Mouse (Mus musculus) heart, adult 2 months (tissue): Measurements from ENCODE around the gene Thap11. TPM values are rescaled to one million over a fixed set of nuclear protein-coding genes. Genes with fewer than 3 reads are reported as not detected.

Source experiments
- DNase-seq, 2 experiments: peaks; one replicate each; pipeline ENCODE4 v3.0.0; 2021
- H3K27ac ChIP-seq: fragments of 200-600 bp; 2 replicates; pipeline ENCODE4 v1.8.1; 2022
- H3K27me3 ChIP-seq: fragments of 200-500 bp; 2 replicates; pipeline ENCODE4 v1.6.1; 2012; ENCODE audit warnings: mild to moderate bottlenecking, low read length, inconsistent platforms, mixed read lengths; ENCODE audit not compliant: control insufficient read depth, insufficient read depth
- H3K36me3 ChIP-seq: fragments of 200-500 bp; 2 replicates; pipeline ENCODE4 v1.6.1; 2012; ENCODE audit warnings: low read length, inconsistent platforms; ENCODE audit not compliant: control insufficient read depth, insufficient read depth
- H3K4me1 ChIP-seq: fragments of 200-500 bp; 2 replicates; pipeline ENCODE4 v1.6.1; 2011; ENCODE audit warnings: low read length; ENCODE audit not compliant: control insufficient read depth, insufficient read depth
- H3K4me3 ChIP-seq: fragments of 200-600 bp; 2 replicates; pipeline ENCODE4 v1.8.1; 2022
- H3K79me2 ChIP-seq: fragments of 200-500 bp; replicated peaks from 2 replicates; pipeline ENCODE4 v1.6.1; 2012; ENCODE audit warnings: mild to moderate bottlenecking, inconsistent platforms, low read length, moderate library complexity, mixed read lengths; ENCODE audit not compliant: control insufficient read depth, insufficient read depth
- H3K9ac ChIP-seq: fragments of 200-500 bp; 2 replicates; pipeline ENCODE4 v1.6.1; 2012; ENCODE audit warnings: low read depth, mild to moderate bottlenecking, control low read depth, inconsistent platforms, low read length, mixed read lengths
- CTCF ChIP-seq: fragments of 200-600 bp; IDR thresholded peaks from 2 replicates; pipeline ENCODE4 v1.8.1; 2022; ENCODE audit warnings: antibody characterized with exemption, mild to moderate bottlenecking, moderate library complexity
- EP300 ChIP-seq: fragments of 200-500 bp; IDR thresholded peaks from 2 replicates; pipeline ENCODE4 v1.6.1; 2011; ENCODE audit warnings: low read depth, low read length, control low read depth; ENCODE audit not compliant: insufficient read depth
- POLR2A ChIP-seq: fragments of 200-500 bp; IDR thresholded peaks from 2 replicates; pipeline ENCODE4 v1.6.1; 2011; ENCODE audit warnings: mild to moderate bottlenecking, low read depth, low read length, control low read depth; ENCODE audit not compliant: insufficient read depth
- WGBS: fragments of 180-500 bp; shearing (Covaris S2); methylation state at CpG from one replicate; pipeline ENCODE4 v1.1.7; 2018; 5-methylcytosine and 5-hydroxymethylcytosine counted together
- intact Hi-C: fragments of 180-260 bp; cut with DNase I; formaldehyde crosslinking; loops from one replicate; pipeline ENCODE4 v1.15.1; 2025
- polyA plus RNA-seq: library from polyadenylated mRNA; depleted of rRNA; stranded (reverse); fragments of >200 nt; gene quantifications from 2 replicates; pipeline ENCODE4 v1.2.3, GENCODE M21; 2012
- total RNA-seq, 2 experiments: library from RNA; stranded (reverse); gene quantifications; 2 replicates each; pipeline ENCODE4 v1.2.3; 2021

Thap11 gene
- total and polyA plus RNA-seq, 3 experiments = 26.8 to 33.0 (median 30.1) TPM

- DNase-seq = no peak
- Histone ChIP-seq H3K9ac (no peak overlapping the region), H3K79me2 (peaks cover 5% of the 10 kb centered on the region), H3K27me3 (no peaks in the 10 kb centered on the region), H3K27ac (no peak overlapping the region), H3K4me1 (peaks cover 2% of the 10 kb centered on the region), H3K4me3 (no peak overlapping the region), H3K36me3 (peaks cover 4% of the 10 kb centered on the region; the same call in 1 of the 2 replicates)
- TF ChIP-seq EP300 (no peak), POLR2A (no peak), CTCF (peak; percentile 44)
- 82% methylated on average over 6 of the region's 6 CpGs for WGBS
- intact Hi-C loops = no loop called here
These were observed 11.6 kb downstream of the Thap11 start for GRCm38 (mm10) chr8:105866364-105867029.

- 11% methylated on average over 6 of the region's 6 CpGs for WGBS
- H3K9ac ChIP-seq = peak overlapping the region; percentile 11; the same call in 1 of the 2 replicates
- DNase-seq = peak in 1 of 2 experiments; percentile 52
- H3K79me2 ChIP-seq = no peaks in the 10 kb centered on the region; the same call in none of the 2 replicates
- peak overlapping the region; percentile 80 for H3K27ac ChIP-seq
- H3K4me3 ChIP-seq = peak overlapping the region; percentile 4; the same call in 1 of the 2 replicates
- H3K36me3 ChIP-seq = peaks cover 15% of the 10 kb centered on the region
- peaks cover 16% of the 10 kb centered on the region for H3K4me1 ChIP-seq
- no peaks in the 10 kb centered on the region for H3K27me3 ChIP-seq
- TF ChIP-seq EP300 (no peak), CTCF (no peak), POLR2A (no peak)
- intact Hi-C loops = no loop called here
These were observed 19.4 kb downstream of the Thap11 start for GRCm38 (mm10) chr8:105874301-105874700.

GRCm38 (mm10) chr8:105880754-105881520 lies 26.0 kb downstream of the Thap11 start, which contains the start of gene Edc4:
TSS of gene Edc4 (plus strand) at chr8:105880881.
- TF ChIP-seq POLR2A = peak; percentile 93
- peak; percentile 67; the same call in 1 of the 2 replicates for TF ChIP-seq EP300
- TF ChIP-seq CTCF = no peak
- DNase-seq = peak; percentile 87 to 94
- peaks cover 5% of the 10 kb centered on the region for H3K4me1 ChIP-seq
- H3K27me3 ChIP-seq = no peaks in the 10 kb centered on the region
- H3K36me3 ChIP-seq = peaks cover 2% of the 10 kb centered on the region; the same call in 1 of the 2 replicates
- under 1% methylated on average over 45 of the region's 45 CpGs for WGBS
- peak within 1 kb of the TSS; percentile 82 for H3K4me3 ChIP-seq
- H3K79me2 ChIP-seq = peaks cover 4% of the 10 kb centered on the region
- peak within 1 kb of the TSS; percentile 85 for H3K27ac ChIP-seq
- intact Hi-C loops = loop anchor here (2.0 kb wide), 1 partner anchor 20 kb away; the partner anchor contains the start of gene Nutf2
- H3K9ac ChIP-seq = peak within 1 kb of the TSS; percentile 87

- TF ChIP-seq EP300 (no peak), POLR2A (no peak), CTCF (no peak)
- WGBS = 94% methylated on average over 12 of the region's 12 CpGs
- H3K4me3 ChIP-seq = no peak overlapping the region
- no peak overlapping the region for H3K27ac ChIP-seq
- H3K27me3 ChIP-seq = no peaks in the 10 kb centered on the region
- no peak overlapping the region for H3K9ac ChIP-seq
- intact Hi-C loops = no loop called here
- no peaks in the 10 kb centered on the region for H3K79me2 ChIP-seq
- H3K36me3 ChIP-seq = no peaks in the 10 kb centered on the region
- H3K4me1 ChIP-seq = peaks cover 2% of the 10 kb centered on the region; the same call in 1 of the 2 replicates
- DNase-seq = no peak
These were observed 35.0 kb downstream of the Thap11 start for GRCm38 (mm10) chr8:105889756-105890465.

GRCm38 (mm10) chr8:105890870-105891269 lies 35.9 kb downstream of the Thap11 start:
- H3K9ac ChIP-seq = no peak overlapping the region
- H3K79me2 ChIP-seq = no peaks in the 10 kb centered on the region
- intact Hi-C loops = no loop called here
- peaks cover 2% of the 10 kb centered on the region; the same call in 1 of the 2 replicates for H3K4me1 ChIP-seq
- H3K4me3 ChIP-seq = no peak overlapping the region
- WGBS = 66% methylated on average over 6 of the region's 6 CpGs
- no peaks in the 10 kb centered on the region for H3K36me3 ChIP-seq
- peak; percentile 51 to 68 for DNase-seq
- peak overlapping the region; percentile 34; the same call in 1 of the 2 replicates for H3K27ac ChIP-seq
- H3K27me3 ChIP-seq = no peaks in the 10 kb centered on the region
- TF ChIP-seq CTCF = no peak
- TF ChIP-seq EP300 = no peak
- TF ChIP-seq POLR2A = no peak
